Mouse (Mus musculus): ENCODE measurements around the gene Dab1. TPM values are rescaled to one million over a fixed set of nuclear protein-coding genes. Genes with fewer than 3 reads are reported as not detected.

Gene Dab1
- polyA plus RNA-seq, 2 experiments: 0.19 to 0.34 TPM

GRCm38 (mm10) chr4:104281518-104281917 lies 662.4 kb downstream of the Dab1 start:
- Histone ChIP-seq H3K9ac (replicated peaks) (no peak overlapping the region), H3K4me1 (replicated peaks; ENCODE audit: control insufficient read depth in 2 of 2, insufficient read depth in 2 of 2, low read length in 1 of 2) (no peaks in the 10 kb centered on the region), H3K4me2 (ENCODE audit: low read depth) (no peak overlapping the region), H3K4me3 (ENCODE audit: insufficient read depth in 1 of 2, low read depth in 2 of 2, low read length in 2 of 2) (no peak overlapping the region), H3K36me3 (replicated peaks; ENCODE audit: control insufficient read depth, insufficient read depth, low read depth) (no peaks in the 10 kb centered on the region), H3K9me3 (ENCODE audit: control insufficient read depth, low read length) (no peaks in the 10 kb centered on the region), H3K27ac (no peak overlapping the region), H3K27me3 (ENCODE audit: control insufficient read depth, insufficient read depth, low read length) (no peaks in the 10 kb centered on the region)
- ATAC-seq (ENCODE audit: insufficient read depth) (no peak), DNase-seq (ENCODE audit: low read depth in 3 of 3, low spot score in 3 of 3) (no peak)
- 33% methylated on average over 3 of the region's 3 CpGs for WGBS (ENCODE audit: insufficient replicate concordance)
- TF ChIP-seq CTCF (IDR thresholded peaks at IDR 0.05; ENCODE audit: low read depth) (no peak), EP300 (IDR thresholded peaks at IDR 0.05; ENCODE audit: low read depth) (no peak)

GRCm38 (mm10) chr4:104283906-104284305 lies 664.7 kb downstream of the Dab1 start:
- 60% methylated on average over 6 of the region's 6 CpGs for WGBS (ENCODE audit: insufficient replicate concordance)
- H3K9me3 ChIP-seq (ENCODE audit: control insufficient read depth, low read length): no peaks in the 10 kb centered on the region
- no peaks in the 10 kb centered on the region for H3K4me1 ChIP-seq (replicated peaks; ENCODE audit: control insufficient read depth in 2 of 2, insufficient read depth in 2 of 2, low read length in 1 of 2)
- DNase-seq (ENCODE audit: low read depth in 3 of 3, low spot score in 3 of 3): no peak
- no peaks in the 10 kb centered on the region for H3K36me3 ChIP-seq (replicated peaks; ENCODE audit: control insufficient read depth, insufficient read depth, low read depth)
- H3K9ac ChIP-seq (replicated peaks): no peak overlapping the region
- H3K4me2 ChIP-seq (ENCODE audit: low read depth): no peak overlapping the region
- TF ChIP-seq CTCF (IDR thresholded peaks at IDR 0.05; ENCODE audit: low read depth) (no peak), EP300 (IDR thresholded peaks at IDR 0.05; ENCODE audit: low read depth) (no peak)
- no peak overlapping the region for H3K27ac ChIP-seq
- no peaks in the 10 kb centered on the region for H3K27me3 ChIP-seq (ENCODE audit: control insufficient read depth, insufficient read depth, low read length)
- no peak overlapping the region for H3K4me3 ChIP-seq (ENCODE audit: insufficient read depth in 1 of 2, low read depth in 2 of 2, low read length in 2 of 2)
- ATAC-seq (ENCODE audit: insufficient read depth): no peak

- TF ChIP-seq CTCF (IDR thresholded peaks at IDR 0.05; ENCODE audit: low read depth) (no peak), EP300 (IDR thresholded peaks at IDR 0.05; ENCODE audit: low read depth) (no peak)
- ATAC-seq (ENCODE audit: insufficient read depth): no peak
These were observed 669.2 kb downstream of the Dab1 start for GRCm38 (mm10) chr4:104288401-104288800.

GRCm38 (mm10) chr4:104301764-104302163 lies 682.6 kb downstream of the Dab1 start:
- WGBS (ENCODE audit: insufficient replicate concordance): 57% methylated on average over 3 of the region's 3 CpGs
- ATAC-seq (ENCODE audit: insufficient read depth): no peak
- Histone ChIP-seq H3K4me2 (ENCODE audit: low read depth) (no peak overlapping the region), H3K36me3 (replicated peaks; ENCODE audit: control insufficient read depth, insufficient read depth, low read depth) (no peaks in the 10 kb centered on the region), H3K27me3 (ENCODE audit: control insufficient read depth, insufficient read depth, low read length) (no peaks in the 10 kb centered on the region), H3K4me3 (ENCODE audit: insufficient read depth in 1 of 2, low read depth in 2 of 2, low read length in 2 of 2) (no peak overlapping the region), H3K27ac (no peak overlapping the region), H3K4me1 (replicated peaks; ENCODE audit: control insufficient read depth in 2 of 2, insufficient read depth in 2 of 2, low read length in 1 of 2) (no peaks in the 10 kb centered on the region), H3K9me3 (ENCODE audit: control insufficient read depth, low read length) (no peaks in the 10 kb centered on the region), H3K9ac (replicated peaks) (no peak overlapping the region)
- DNase-seq (ENCODE audit: low read depth in 3 of 3, low spot score in 3 of 3): no peak
- TF ChIP-seq CTCF (IDR thresholded peaks at IDR 0.05; ENCODE audit: low read depth) (no peak), EP300 (IDR thresholded peaks at IDR 0.05; ENCODE audit: low read depth) (no peak)

More at GRCm38 (mm10) chr4:104288401-104288800, 669.2 kb downstream of the Dab1 start:
- no peak for DNase-seq (ENCODE audit: low read depth in 3 of 3, low spot score in 3 of 3)
- H3K4me1 ChIP-seq (replicated peaks; ENCODE audit: control insufficient read depth in 2 of 2, insufficient read depth in 2 of 2, low read length in 1 of 2): no peaks in the 10 kb centered on the region
- no peak overlapping the region for H3K9ac ChIP-seq (replicated peaks)
- H3K27ac ChIP-seq: no peak overlapping the region
- 53% methylated on average over 3 of the region's 3 CpGs for WGBS (ENCODE audit: insufficient replicate concordance)
- no peaks in the 10 kb centered on the region for H3K27me3 ChIP-seq (ENCODE audit: control insufficient read depth, insufficient read depth, low read length)
- no peaks in the 10 kb centered on the region for H3K9me3 ChIP-seq (ENCODE audit: control insufficient read depth, low read length)
- H3K4me2 ChIP-seq (ENCODE audit: low read depth): no peak overlapping the region
- H3K36me3 ChIP-seq (replicated peaks; ENCODE audit: control insufficient read depth, insufficient read depth, low read depth): no peaks in the 10 kb centered on the region
- H3K4me3 ChIP-seq (ENCODE audit: insufficient read depth in 1 of 2, low read depth in 2 of 2, low read length in 2 of 2): no peak overlapping the region

- Histone ChIP-seq H3K4me3 (ENCODE audit: insufficient read depth in 1 of 2, low read depth in 2 of 2, low read length in 2 of 2) (no peak overlapping the region), H3K36me3 (replicated peaks; ENCODE audit: control insufficient read depth, insufficient read depth, low read depth) (no peaks in the 10 kb centered on the region), H3K9me3 (ENCODE audit: control insufficient read depth, low read length) (no peaks in the 10 kb centered on the region), H3K4me1 (replicated peaks; ENCODE audit: control insufficient read depth in 2 of 2, insufficient read depth in 2 of 2, low read length in 1 of 2) (no peaks in the 10 kb centered on the region), H3K4me2 (ENCODE audit: low read depth) (no peak overlapping the region), H3K27me3 (ENCODE audit: control insufficient read depth, insufficient read depth, low read length) (no peaks in the 10 kb centered on the region), H3K9ac (replicated peaks) (no peak overlapping the region), H3K27ac (no peak overlapping the region)
- DNase-seq (ENCODE audit: low read depth in 3 of 3, low spot score in 3 of 3) (no peak), ATAC-seq (ENCODE audit: insufficient read depth) (no peak)
- TF ChIP-seq EP300 (IDR thresholded peaks at IDR 0.05; ENCODE audit: low read depth) (no peak), CTCF (IDR thresholded peaks at IDR 0.05; ENCODE audit: low read depth) (no peak)
- 59% methylated on average over 10 of the region's 10 CpGs for whole genome bisulfite sequencing (ENCODE audit: insufficient replicate concordance)
These were observed 684.0 kb downstream of the Dab1 start for GRCm38 (mm10) chr4:104302996-104303652.
